Mouse (Mus musculus) adrenal gland, adult 2 months (tissue): ENCODE data around the gene Smox. TPM values are rescaled to one million over a fixed set of nuclear protein-coding genes. Genes with fewer than 3 reads are reported as not detected.
"Not testable (repeated sequence)": the region's sequence is repeated elsewhere in the genome, so short reads cannot be mapped to it uniquely, and the experiment has no call there.

Experiments
- DNase-seq: peaks from one replicate; pipeline ENCODE4 v3.0.0; 2021
- long read RNA-seq: library from polyadenylated mRNA; stranded (forward); transcript quantifications from one replicate; pipeline ENCODE4 v2.0.0, GENCODE M21; 2021
- polyA plus RNA-seq: library from polyadenylated mRNA; depleted of rRNA; stranded (reverse); fragments of >200 nt; gene quantifications from 2 replicates; pipeline ENCODE4 v1.2.3, GENCODE M21; 2012; rRNA removed
- total RNA-seq, 2 experiments: library from RNA; stranded (reverse); gene quantifications; 2 replicates each; pipeline ENCODE4 v1.2.3; 2021

Smox gene
- total RNA-seq (10 to 100 TPM; 24.3 to 33.1 TPM), polyA plus RNA-seq (29.3 and 37.6 TPM in 2 replicates)
- long read RNA-seq, transcript Smox-201 (7 exons, 2,270 nt): major isoform, 22 of 39 reads
- long read RNA-seq, transcript Smox-207 (8 exons, 2,170 nt): minor isoform, 6 of 39 reads
- long read RNA-seq, partial matches to known transcripts: 1 of 39 reads
- long read RNA-seq, other reads (novel, unspliced or antisense): 7 of 39 reads

GRCm38 (mm10) chr2:131491196-131491595 is at the start of gene Smox:
Gene Smox (plus strand): TSS chr2:131491496.
- no peak for DNase-seq

DNA sequence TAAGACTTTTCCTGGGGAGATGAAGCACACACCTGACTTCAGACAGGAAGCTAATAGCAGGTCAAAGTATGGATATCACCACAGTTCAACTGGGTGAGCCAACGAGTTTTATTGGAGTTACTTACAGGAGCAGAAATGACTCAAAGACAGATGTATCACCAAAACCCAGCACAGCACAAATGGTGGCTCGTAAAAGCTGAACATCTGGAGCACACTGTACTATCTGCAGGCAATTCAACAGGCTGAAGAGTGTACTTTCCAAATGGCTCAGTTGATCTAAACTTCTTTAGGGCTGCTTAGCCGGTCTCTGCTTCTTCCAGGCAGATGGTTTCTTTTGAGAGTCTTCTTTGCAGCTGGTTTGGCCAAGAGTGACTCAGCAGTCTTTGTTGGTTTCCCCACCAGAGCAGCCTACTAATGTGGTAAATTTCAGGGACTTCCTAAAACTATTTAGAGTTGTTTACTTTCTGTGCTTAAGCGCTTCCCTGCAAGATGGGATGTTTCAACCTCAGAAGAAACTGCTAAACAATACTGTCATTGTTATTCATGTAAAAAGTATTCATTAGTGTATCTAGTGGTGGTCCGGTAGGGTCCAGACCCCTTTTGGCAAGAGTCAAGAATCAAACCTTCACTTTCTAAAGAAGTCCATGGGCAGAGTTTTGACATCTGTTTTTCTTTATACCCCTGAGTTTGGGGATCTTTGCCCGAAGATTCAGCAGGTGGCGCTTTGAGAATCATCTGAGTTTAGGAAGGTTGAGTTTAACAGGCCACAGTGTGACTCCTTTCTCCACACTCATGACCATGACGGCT is 48.0 kb upstream of the Smox start:
- DNase-seq: no peak

- no peak for DNase-seq
Observed at GRCm38 (mm10) chr2:131443891-131444190, 47.5 kb upstream of the Smox start.

DNA sequence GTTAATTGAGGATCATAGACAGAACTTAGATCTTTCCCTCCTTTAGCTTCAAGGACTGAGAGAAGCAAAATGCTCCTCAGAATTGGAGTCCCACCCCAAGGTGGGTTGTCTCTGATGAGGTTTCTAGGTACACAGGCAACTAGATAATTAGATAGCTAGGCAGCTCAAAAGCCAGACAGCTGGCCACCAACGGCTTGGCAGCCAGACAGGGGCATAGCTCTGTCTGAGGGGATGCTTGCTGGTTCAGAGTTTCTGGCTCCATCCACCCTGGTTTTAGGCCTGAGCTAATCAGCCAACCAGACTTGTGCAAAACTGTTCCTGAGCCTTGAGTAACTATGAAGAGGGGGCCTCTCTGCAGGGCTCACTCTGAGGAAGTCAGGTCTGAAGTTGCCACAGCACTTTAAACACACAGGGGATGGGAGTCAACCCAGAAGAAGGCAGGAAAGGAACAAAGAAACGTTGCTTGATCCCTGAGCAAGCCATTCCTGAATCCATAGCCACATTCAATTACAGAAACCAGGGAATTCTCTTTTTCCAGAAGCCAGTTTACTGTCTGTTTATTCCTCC is 44.8 kb upstream of the Smox start:
- DNase-seq: no peak

DNA sequence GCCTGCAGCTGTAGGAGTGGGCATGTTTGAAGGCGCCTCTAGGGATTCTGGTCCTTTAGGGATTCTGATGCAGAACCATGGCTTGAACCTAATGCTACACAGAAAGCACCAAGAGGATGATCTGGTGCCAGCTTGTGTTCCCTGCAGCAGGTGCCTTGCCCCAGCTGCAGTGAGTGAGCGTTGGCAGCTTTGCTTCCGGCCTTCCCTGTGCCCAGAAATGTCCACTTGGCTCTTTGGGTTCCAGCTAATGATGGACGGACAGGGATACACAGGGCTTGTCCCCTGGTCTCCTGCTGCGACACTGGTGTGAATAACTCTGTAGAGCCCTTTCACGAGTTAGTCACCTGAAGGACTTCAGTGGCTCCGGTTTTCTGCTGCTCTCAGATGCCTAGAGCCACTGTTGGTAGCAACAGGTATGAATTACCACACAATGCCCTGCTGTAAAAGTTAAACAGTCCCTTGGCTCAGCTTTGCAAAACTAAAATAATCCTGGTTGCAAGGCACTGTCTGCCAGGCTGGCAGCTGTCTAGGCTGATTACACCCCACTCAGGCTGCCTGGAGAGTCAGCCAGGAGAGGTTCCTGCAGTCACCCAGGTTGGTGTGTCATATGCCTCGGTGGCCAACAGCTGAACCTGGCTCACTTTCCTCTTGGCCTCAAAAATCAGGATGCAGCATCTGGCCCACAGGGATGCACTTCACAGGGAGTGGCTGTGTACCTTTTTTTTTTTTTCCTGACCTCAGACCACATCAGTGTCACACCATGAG is 43.5 kb upstream of the Smox start:
- no peak for DNase-seq

- no peak for DNase-seq
Observed at GRCm38 (mm10) chr2:131448353-131448752, 42.9 kb upstream of the Smox start.

- no peak for DNase-seq
Observed at GRCm38 (mm10) chr2:131449720-131450119, 41.6 kb upstream of the Smox start.

- no peak for DNase-seq
Observed at GRCm38 (mm10) chr2:131450491-131450890, 40.8 kb upstream of the Smox start.

GRCm38 (mm10) chr2:131457728-131458127 is 33.6 kb upstream of the Smox start:
- no peak for DNase-seq

- peak; percentile 30 for DNase-seq
Observed at GRCm38 (mm10) chr2:131460946-131461682, 30.2 kb upstream of the Smox start.

- DNase-seq: no peak
Observed at GRCm38 (mm10) chr2:131462991-131463390, 28.3 kb upstream of the Smox start.

- no peak for DNase-seq
Observed at GRCm38 (mm10) chr2:131464147-131464546, 27.1 kb upstream of the Smox start.

DNA sequence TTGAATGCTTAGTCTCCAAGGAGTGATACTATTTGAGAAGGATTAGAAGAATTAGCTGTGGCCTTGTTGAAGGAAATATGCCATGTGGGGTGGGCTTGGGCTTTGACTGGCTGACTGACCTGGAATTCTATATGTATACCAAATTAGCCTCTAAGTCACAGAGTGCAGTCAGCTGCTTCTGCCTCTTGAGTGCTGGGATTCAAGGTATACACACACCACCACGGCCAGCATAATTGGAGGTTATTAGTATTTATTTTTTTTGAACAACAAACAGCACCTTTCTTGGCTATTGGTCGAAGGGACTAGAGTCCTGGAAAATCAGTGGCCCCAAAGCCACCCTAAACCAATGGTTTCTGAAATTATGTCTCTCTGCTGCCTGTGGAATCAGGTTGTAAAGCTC is 24.6 kb upstream of the Smox start:
- DNase-seq: no peak

DNA sequence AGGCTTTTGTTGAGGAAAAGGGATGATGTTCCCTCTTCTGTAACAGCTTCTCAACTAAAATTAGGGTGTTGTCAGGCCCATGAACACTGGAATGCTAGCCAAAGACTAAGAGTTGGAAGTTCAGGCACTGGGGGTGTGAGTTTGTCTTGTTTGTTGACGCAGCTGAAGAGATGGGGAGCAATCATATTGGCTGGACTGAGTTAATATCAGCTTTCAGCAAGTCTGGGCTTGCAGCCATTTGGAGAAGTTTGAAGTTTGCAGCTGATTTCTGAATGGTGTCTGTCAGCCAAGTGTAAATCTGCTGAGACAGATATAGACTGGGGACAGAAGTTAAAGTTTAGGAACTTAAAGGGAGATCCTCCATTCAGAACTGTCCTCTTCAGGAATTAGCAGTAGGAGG is 21.4 kb upstream of the Smox start:
- DNase-seq: no peak

- DNase-seq: no peak
Observed at GRCm38 (mm10) chr2:131473749-131474148, 17.5 kb upstream of the Smox start.

- DNase-seq: not testable (repeated sequence)
Observed at GRCm38 (mm10) chr2:131477105-131477504, 14.2 kb upstream of the Smox start.

DNA sequence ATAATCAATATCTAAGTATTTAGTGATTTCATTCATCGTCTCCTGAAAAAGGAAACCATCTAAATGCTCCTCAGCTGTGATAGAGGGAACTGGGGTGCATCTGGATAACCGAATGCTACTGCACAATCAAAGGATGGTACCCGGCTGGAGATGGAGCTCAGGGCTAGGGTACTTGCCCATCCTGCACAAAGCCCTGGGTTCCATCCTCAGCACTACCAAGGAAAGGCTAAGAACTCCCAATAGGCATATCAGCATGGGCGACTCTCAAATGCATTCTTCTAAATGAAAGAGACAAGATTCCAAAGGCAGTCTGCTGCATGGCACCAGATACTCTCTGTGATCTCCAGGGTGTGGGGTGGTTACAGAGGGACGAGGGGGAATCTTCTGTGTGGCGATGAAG is 13.4 kb upstream of the Smox start:
- DNase-seq: no peak

GRCm38 (mm10) chr2:131478349-131478748 is 12.9 kb upstream of the Smox start:
- no peak for DNase-seq

GRCm38 (mm10) chr2:131478916-131479315 is 12.4 kb upstream of the Smox start:
- no peak for DNase-seq

DNA sequence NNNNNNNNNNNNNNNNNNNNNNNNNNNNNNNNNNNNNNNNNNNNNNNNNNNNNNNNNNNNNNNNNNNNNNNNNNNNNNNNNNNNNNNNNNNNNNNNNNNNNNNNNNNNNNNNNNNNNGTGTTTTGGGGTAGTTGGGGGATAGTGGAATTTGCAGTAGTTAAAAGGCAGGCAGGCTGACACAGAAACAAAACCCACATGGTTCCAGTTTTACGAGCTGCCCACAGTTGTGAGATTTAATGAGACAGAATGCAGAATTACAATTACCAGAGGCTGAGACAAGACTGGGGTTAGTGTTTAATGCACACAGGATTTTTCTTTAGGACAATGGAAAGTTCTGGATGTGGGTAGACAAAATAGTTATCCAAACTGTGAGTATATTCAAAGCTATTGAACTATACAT is 9.6 kb upstream of the Smox start:
- no peak for DNase-seq

GRCm38 (mm10) chr2:131482478-131482877 is 8.8 kb upstream of the Smox start:
- no peak for DNase-seq

GRCm38 (mm10) chr2:131483562-131483961 is 7.7 kb upstream of the Smox start:
- no peak for DNase-seq
